Mouse (Mus musculus): ENCODE results near the gene Lsm10. TPM values are rescaled to one million over a fixed set of nuclear protein-coding genes. Genes with fewer than 3 reads are reported as not detected.

Gene Lsm10
- total RNA-seq (2021), result 10 to 100 TPM; 13.4 to 13.8 TPM
- long read RNA-seq, experiment 1, transcript Lsm10-201 (2 exons, 943 nt), result major isoform, 7 of 9 reads
- long read RNA-seq, experiment 1, partial matches to known transcripts, result 2 of 9 reads
- long read RNA-seq, experiment 1, other reads (novel, unspliced or antisense), result 0 of 9 reads
- long read RNA-seq, experiment 2, transcript Lsm10-201 (2 exons, 943 nt), result major isoform, 9 of 13 reads
- long read RNA-seq, experiment 2, partial matches to known transcripts, result 0 of 13 reads
- long read RNA-seq, experiment 2, other reads (novel, unspliced or antisense), result 2 of 13 reads

DNA sequence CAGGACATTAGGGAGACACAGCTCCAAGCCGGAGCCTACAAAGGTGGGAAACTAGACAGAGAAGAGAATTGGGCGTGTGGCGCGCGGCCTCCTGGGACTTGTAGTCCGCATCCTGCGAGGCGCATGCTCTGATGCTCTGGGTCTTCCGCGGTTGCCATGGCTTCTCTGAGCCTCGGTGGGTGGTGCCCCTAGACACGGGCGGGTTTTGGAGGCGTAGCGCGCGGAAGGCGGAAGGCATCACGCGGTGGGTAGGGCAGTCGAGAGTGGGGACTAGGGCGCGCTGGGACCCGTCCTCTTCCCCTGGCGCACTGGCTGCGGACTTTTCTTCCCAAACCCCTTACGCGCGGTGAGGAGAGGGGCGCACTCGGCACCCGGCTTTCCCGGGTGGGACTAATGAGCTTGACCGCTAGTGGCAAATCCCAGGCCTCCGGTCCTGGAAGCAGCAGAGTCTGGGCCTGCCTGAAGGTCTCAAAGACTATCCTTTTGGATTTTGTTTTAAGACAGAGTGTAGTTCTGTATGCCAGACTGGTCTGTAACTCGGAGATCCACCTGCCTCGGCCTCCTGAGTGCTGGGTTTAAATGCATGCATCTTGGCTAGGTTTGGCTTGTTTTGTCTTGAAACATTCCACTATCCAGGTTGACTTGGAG, at the start of gene Lsm10:
Gene Lsm10 (plus strand): TSS at position 160 of the 648 bp plus-strand sequence.
- peak within 1 kb of the TSS; percentile 93 for H3K4me3 ChIP-seq
- H3K27ac ChIP-seq, result peak within 1 kb of the TSS; percentile 95
- peak; percentile 94 to 98 for DNase-seq (ENCODE audit: low spot score in 2 of 2)
- TF ChIP-seq CTCF (conservative IDR thresholded peaks at IDR 0.05), result no peak

GRCm38 (mm10) chr4:126046851-126047585, 49.4 kb upstream of the Lsm10 start, which contains the start of gene Mrps15:
Mrps15 (plus strand) TSS chr4:126046925.
- no peak for TF ChIP-seq CTCF (conservative IDR thresholded peaks at IDR 0.05)
- Histone ChIP-seq H3K27ac (peak within 1 kb of the TSS; percentile 90), H3K4me3 (peak within 1 kb of the TSS; percentile 93)
- DNase-seq (ENCODE audit: low spot score in 2 of 2), result peak; percentile 78 to 85

GRCm38 (mm10) chr4:126051617-126052016, 44.8 kb upstream of the Lsm10 start:
- peak; percentile 70 to 76 for DNase-seq (ENCODE audit: low spot score in 2 of 2)
- H3K4me3 ChIP-seq, result no peak overlapping the region
- peak overlapping the region; percentile 36; the same call in 1 of the 2 replicates for H3K27ac ChIP-seq
- TF ChIP-seq CTCF (conservative IDR thresholded peaks at IDR 0.05), result no peak

GRCm38 (mm10) chr4:126057207-126058133, 39.0 kb upstream of the Lsm10 start:
- Histone ChIP-seq H3K4me3 (peak overlapping the region; percentile 85), H3K27ac (no peak overlapping the region)
- no peak for DNase-seq (ENCODE audit: low spot score in 2 of 2)
- TF ChIP-seq CTCF (conservative IDR thresholded peaks at IDR 0.05), result no peak

DNA sequence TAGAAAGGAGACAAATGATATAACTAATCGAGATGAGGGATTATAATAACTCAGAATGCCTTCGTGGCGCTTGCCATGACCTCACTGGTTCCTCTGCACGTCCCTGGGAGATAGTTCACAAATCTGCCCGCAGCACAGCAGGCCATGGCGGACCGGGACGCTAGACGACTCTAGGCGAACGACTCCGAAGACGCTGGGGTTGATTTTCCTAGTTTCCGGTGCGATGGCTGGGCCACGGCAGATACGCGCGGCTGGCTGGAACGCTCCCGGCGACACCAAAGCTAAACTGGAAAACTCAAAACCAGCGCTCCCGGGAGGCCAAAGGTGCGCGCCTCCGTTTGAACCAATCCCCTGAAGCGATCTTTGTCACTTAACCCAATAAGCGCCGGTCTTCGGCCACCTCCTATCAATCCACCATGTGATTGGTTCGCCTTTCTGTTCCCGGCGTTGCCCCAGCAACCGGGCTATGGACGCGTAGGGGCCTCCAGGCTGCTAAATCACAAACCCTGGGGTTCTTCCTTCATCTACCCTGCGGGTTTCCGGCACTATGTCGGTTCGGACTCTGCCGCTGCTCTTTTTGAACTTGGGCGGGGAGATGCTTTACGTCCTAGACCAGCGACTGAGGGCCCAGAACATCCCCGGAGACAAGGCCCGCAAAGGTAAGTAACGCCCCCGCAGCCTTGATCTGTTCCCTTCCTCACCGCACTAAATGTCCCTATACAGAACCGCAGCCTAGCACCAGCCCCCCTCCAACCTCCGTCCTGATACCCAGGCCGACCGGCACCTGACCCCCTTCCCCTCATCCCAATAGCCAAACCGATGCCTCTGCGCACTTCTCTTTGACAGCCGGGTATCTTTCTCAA, 38.1 kb upstream of the Lsm10 start, which contains the start of gene Oscp1:
Gene Oscp1 (plus strand): TSS at position 432 of the 863 bp plus-strand sequence.
- peak within 1 kb of the TSS; percentile 85 for H3K4me3 ChIP-seq
- peak within 1 kb of the TSS; percentile 90 for H3K27ac ChIP-seq
- TF ChIP-seq CTCF (conservative IDR thresholded peaks at IDR 0.05), result no peak
- peak; percentile 90 to 94 for DNase-seq (ENCODE audit: low spot score in 2 of 2)

DNA sequence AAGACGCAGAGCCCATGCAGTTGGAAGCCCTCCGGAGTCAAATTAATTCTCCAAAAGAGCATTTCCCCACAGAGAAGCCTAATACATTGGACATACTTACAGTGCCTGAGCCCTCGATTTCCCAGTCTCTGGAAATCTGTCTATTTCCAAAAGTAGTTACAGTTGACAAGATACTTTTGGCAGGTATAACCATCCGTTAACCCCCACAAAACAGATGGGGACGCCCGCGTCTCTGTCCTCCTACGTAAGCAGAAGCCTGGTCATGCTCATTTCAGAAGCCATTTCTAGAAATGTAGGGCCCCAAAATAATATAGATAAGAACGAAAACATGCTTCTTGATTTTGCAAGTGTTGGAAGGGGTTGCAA, 37.4 kb upstream of the Lsm10 start:
- peak overlapping the region; percentile 90 for H3K27ac ChIP-seq
- no peak for TF ChIP-seq CTCF (conservative IDR thresholded peaks at IDR 0.05)
- peak; percentile 73 to 75 for DNase-seq (ENCODE audit: low spot score in 2 of 2)

DNA sequence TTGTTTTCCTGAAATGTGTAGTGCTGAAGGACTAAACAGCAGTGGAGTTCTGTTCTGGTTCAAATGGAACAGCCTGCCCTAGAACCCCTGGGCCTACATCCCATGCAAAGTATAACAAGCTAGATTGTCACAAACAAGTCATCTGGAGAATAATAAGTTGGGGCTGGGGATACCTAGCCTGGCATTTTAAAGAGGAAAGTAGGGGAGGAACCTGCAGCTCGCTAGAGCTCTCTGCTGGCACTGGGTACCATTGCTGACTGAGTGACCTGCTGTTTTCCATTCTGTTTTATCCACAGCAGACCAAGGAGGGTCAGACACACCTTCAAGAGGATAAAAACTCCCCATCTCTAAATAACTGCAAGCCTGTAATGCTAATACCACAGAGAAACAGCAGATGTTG, 33.6 kb upstream of the Lsm10 start:
- peak; percentile 78 for TF ChIP-seq CTCF (conservative IDR thresholded peaks at IDR 0.05)
- DNase-seq (ENCODE audit: low spot score in 2 of 2), result peak in 1 of 2 experiments; percentile 31

More for the DNA sequence above, 37.4 kb upstream of the Lsm10 start:
- H3K4me3 ChIP-seq, result peak overlapping the region; percentile 85

DNA sequence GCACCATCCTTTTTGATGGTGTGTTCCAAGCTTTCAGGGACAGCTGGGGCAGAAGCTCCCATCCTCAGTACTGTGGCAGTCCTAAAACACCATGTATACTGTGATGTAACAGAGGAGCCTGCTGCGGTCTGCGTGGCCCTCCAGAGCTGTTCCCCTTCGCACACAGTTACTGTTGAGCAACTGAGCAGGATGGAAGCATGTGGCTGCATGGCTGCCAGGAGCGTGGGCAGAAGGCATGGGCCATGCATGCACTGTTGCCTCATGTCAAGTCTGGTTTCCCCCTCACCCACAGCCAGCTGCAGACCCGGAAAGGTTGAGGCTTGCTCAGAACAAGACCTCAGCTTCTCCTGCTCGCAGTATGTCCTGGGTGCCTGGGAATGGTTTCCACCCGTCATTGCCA, 31.2 kb upstream of the Lsm10 start:
- Histone ChIP-seq H3K4me3 (no peak overlapping the region), H3K27ac (peak overlapping the region; percentile 73)
- TF ChIP-seq CTCF (conservative IDR thresholded peaks at IDR 0.05), result no peak
- DNase-seq (ENCODE audit: low spot score in 2 of 2), result peak; percentile 39 to 63

More for the DNA sequence above, 33.6 kb upstream of the Lsm10 start:
- Histone ChIP-seq H3K27ac (peak overlapping the region; percentile 86), H3K4me3 (no peak overlapping the region)

DNA sequence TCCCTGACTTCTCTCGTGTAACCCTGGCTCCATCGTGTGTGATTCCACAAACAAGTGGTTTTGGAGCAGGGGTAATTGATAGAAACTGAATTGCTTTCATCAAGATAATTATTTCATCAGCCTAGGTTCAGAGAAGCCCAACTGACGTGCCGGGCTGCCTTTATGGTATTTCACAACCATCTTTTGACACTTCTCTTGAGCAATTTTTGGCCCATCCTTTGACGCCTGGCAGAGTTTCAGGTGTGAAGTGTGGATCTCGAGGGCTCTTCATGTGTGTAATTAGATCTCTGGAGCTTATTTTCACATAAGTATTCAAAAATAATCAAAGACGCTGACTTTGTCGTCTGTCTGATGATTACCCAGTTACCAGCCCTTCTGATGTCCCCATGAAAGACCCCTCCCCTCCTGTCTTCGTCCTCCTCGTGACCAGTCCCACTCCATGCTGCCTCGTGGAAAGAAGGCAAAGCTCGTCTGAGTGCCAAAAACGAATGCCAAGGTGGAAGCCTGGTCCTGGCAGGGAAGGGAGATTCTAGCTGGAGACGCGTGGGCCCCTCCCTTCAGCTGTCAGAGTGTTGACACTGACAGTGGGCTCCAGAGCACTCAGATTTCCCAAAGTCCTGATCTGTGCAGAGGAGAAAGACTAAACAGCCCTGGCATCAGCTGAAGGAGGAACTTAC, 28.9 kb upstream of the Lsm10 start:
- TF ChIP-seq CTCF (conservative IDR thresholded peaks at IDR 0.05), result no peak
- peak overlapping the region; percentile 49 for H3K27ac ChIP-seq
- DNase-seq (ENCODE audit: low spot score in 2 of 2), result no peak
- H3K4me3 ChIP-seq, result no peak overlapping the region

GRCm38 (mm10) chr4:126068842-126069241, 27.6 kb upstream of the Lsm10 start:
- TF ChIP-seq CTCF (conservative IDR thresholded peaks at IDR 0.05), result no peak
- DNase-seq (ENCODE audit: low spot score in 2 of 2), result no peak
- Histone ChIP-seq H3K27ac (no peak overlapping the region), H3K4me3 (no peak overlapping the region)

GRCm38 (mm10) chr4:126077833-126078232, 18.6 kb upstream of the Lsm10 start:
- no peak overlapping the region for H3K27ac ChIP-seq
- TF ChIP-seq CTCF (conservative IDR thresholded peaks at IDR 0.05), result no peak
- DNase-seq (ENCODE audit: low spot score in 2 of 2), result no peak
- no peak overlapping the region for H3K4me3 ChIP-seq

Data from layer of hippocampus, adult 2 months (tissue).